Mouse (Mus musculus) fat pad, adult 2 months (tissue): ENCODE measurements around the gene Krtap26-1.

Experiments used
- DNase-seq: peaks from one replicate; pipeline ENCODE4 v3.0.0-alpha.2; 2011; ENCODE audit warnings: low read depth, low spot score; ENCODE audit errors: extremely low read depth

The Krtap26-1 gene

GRCm38 (mm10) chr16:88647358-88647846, at the start of gene Krtap26-1:
TSS of gene Krtap26-1 (minus strand) at chr16:88647796.
- no peak for DNase-seq

- no peak for DNase-seq
Measured at GRCm38 (mm10) chr16:88696256-88696655, 48.7 kb upstream of the Krtap26-1 start.

- DNase-seq, result no peak
Measured at GRCm38 (mm10) chr16:88681282-88681681, 33.7 kb upstream of the Krtap26-1 start.

- no peak for DNase-seq
Measured at GRCm38 (mm10) chr16:88679099-88679498, 31.5 kb upstream of the Krtap26-1 start.

GRCm38 (mm10) chr16:88671571-88671970, 24.0 kb upstream of the Krtap26-1 start, which contains the start of gene Krtap27-1:
TSS of gene Krtap27-1 (minus strand) at chr16:88671671.
- no peak for DNase-seq

- DNase-seq, result no peak
Measured at GRCm38 (mm10) chr16:88657426-88657825, 9.8 kb upstream of the Krtap26-1 start.

GRCm38 (mm10) chr16:88651952-88652351, 4.4 kb upstream of the Krtap26-1 start:
- DNase-seq, result no peak

- DNase-seq, result no peak
Measured at GRCm38 (mm10) chr16:88651082-88651481, 3.5 kb upstream of the Krtap26-1 start.

- no peak for DNase-seq
Measured at GRCm38 (mm10) chr16:88646366-88647111, 1.1 kb downstream of the Krtap26-1 start.

- DNase-seq, result no peak
Measured at GRCm38 (mm10) chr16:88640053-88640452, 7.5 kb downstream of the Krtap26-1 start.

- DNase-seq, result no peak
Measured at GRCm38 (mm10) chr16:88635142-88635541, 12.5 kb downstream of the Krtap26-1 start.

GRCm38 (mm10) chr16:88631474-88631873, 16.1 kb downstream of the Krtap26-1 start:
- DNase-seq, result no peak

- no peak for DNase-seq
Measured at GRCm38 (mm10) chr16:88627566-88627965, 20.0 kb downstream of the Krtap26-1 start, which contains the start of gene 2310079G19Rik. TSS of gene 2310079G19Rik (minus strand) at chr16:88627666.

GRCm38 (mm10) chr16:88612712-88613111, 34.9 kb downstream of the Krtap26-1 start:
- DNase-seq, result no peak

GRCm38 (mm10) chr16:88611922-88612321, 35.7 kb downstream of the Krtap26-1 start, which contains the start of gene Krtap24-1:
TSS of gene Krtap24-1 (minus strand) at chr16:88612279.
- DNase-seq, result no peak

- no peak for DNase-seq
Measured at GRCm38 (mm10) chr16:88604570-88604969, 43.0 kb downstream of the Krtap26-1 start.

GRCm38 (mm10) chr16:88602464-88602863, 45.1 kb downstream of the Krtap26-1 start:
- no peak for DNase-seq

GRCm38 (mm10) chr16:88600303-88600702, 47.3 kb downstream of the Krtap26-1 start:
- DNase-seq, result no peak

- DNase-seq, result no peak
Measured at GRCm38 (mm10) chr16:88599504-88600237, 47.9 kb downstream of the Krtap26-1 start.
